Mouse (Mus musculus): Measurements from ENCODE around the gene Rufy4. TPM values are rescaled to one million over a fixed set of nuclear protein-coding genes. Genes with fewer than 3 reads are reported as not detected.
A peak's percentile ranks its signal among the peaks of the same experiment; 100 is the strongest.

Gene Rufy4
- total RNA-seq (2021) = 3.6 and 4.1 TPM in 2 replicates
- long read RNA-seq, experiment 1, partial matches to known transcripts = 0 of 2 reads
- long read RNA-seq, experiment 1, other reads (novel, unspliced or antisense) = 2 of 2 reads
- long read RNA-seq, experiment 2, partial matches to known transcripts = 0 of 1 reads
- long read RNA-seq, experiment 2, other reads (novel, unspliced or antisense) = 1 of 1 reads

GRCm38 (mm10) chr1:74124991-74125552, at the start of gene Rufy4:
TSS of gene Rufy4 (plus strand) at chr1:74125541.
- peak; percentile 86 for DNase-seq

DNA sequence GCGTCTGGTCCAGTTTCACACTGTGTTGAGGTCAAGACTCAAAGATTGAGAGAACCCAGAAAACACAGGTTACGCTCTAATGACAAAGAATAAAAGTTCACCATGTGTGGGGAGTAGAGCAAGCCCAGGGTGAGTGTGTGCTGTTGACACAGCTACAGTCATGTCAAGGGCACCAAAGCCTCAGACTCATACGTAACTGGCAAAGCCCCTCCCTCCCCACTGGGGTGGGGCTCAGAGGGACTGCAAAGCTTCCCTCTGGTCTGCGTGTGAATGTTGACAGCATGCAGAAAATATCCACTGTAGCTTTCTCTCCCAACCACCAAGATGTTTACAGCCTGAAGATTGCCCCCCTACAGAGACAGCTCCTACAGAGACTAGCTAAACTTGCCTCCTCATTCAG, 49.1 kb upstream of the Rufy4 start:
- peak; percentile 63 for DNase-seq

DNA sequence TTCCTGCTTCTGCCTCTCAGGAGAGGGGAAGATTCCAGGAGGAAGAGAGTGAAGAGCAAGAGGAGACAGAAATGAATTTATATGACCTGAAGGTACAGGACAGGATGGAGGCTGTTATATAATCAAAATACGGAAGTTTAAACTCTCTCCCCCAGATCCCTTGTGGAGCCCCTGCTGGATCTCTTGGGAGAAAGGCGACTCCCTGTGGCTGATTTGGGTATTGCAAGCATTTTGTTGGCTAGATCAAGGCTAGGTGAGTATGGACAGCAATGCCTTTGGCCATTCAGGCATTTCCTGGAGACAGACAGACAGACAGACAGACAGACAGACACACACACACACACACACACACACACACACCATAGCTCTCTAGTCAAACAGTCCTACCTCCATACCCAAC, 48.0 kb upstream of the Rufy4 start:
- DNase-seq = peak; percentile 89

GRCm38 (mm10) chr1:74081573-74081989, 43.8 kb upstream of the Rufy4 start:
- DNase-seq = no peak

GRCm38 (mm10) chr1:74082841-74083463, 42.4 kb upstream of the Rufy4 start:
- peak; percentile 80 for DNase-seq

- peak; percentile 52 for DNase-seq
Measured at GRCm38 (mm10) chr1:74084065-74084705, 41.2 kb upstream of the Rufy4 start.

GRCm38 (mm10) chr1:74084752-74085151, 40.6 kb upstream of the Rufy4 start:
- peak; percentile 50 for DNase-seq

GRCm38 (mm10) chr1:74085566-74085965, 39.8 kb upstream of the Rufy4 start:
- no peak for DNase-seq

DNA sequence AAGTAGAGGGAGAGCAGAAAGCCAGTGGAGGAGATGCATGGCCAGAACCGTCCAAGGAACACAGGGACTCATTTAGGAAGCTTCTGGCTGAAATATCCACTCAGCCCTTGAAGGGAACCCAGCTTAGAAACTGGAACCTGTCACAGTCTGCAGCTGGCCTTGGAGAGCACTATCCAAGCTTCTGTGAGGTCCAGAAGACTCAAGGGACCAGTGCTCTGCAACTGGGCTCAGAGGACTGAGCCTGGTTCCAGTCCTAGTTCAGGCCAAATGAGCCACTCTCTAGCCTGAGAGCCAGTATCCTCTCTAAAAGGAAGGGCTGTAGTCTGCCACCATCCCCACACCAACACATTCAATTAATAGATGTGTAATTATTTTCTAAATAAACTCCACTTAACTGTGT, 36.8 kb upstream of the Rufy4 start:
- no peak for DNase-seq

GRCm38 (mm10) chr1:74090329-74090728, 35.0 kb upstream of the Rufy4 start:
- DNase-seq = no peak

DNA sequence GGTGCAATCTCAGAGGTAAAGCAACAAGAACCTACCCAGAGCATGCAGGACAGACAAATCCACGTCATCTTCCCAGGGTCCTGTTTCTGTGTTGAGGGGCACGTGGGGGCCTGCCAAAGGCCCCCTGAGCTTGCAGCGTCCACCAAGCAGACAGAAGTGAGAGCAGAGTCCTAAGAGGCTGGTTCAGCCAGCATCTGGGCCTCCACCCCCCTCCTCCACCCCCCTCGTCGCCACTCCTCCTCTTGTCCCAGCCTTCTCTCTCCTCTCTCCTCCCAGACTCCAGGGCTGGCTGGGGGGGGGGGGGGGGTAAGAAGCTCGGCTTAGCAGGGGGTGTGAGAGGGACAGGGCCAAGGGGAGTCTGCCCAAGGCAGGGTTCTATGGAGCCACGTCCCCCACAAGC, 34.2 kb upstream of the Rufy4 start:
- DNase-seq = no peak

- DNase-seq = no peak
Measured at GRCm38 (mm10) chr1:74091611-74092224, 33.6 kb upstream of the Rufy4 start.

GRCm38 (mm10) chr1:74092242-74092641, 33.1 kb upstream of the Rufy4 start:
- peak; percentile 87 for DNase-seq

DNA sequence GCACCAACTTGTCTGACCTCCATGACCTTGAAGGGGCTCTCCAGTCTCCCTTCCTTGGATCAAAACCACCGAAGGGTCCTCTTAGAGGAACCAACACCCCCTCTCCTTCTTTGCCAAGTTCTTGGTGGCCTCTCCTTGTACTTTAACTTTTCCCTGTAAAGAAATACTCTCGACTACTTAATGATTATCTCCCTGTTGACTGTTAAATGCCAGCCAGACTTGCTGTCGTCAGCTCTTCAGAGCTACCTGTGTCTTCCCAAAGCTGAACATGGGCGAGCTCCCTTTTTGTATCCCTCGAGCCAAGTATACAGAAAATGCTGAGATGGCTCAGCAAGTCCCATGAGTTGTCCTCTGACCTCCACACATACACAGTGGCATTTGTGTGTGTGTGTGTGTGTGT, 31.9 kb upstream of the Rufy4 start:
- no peak for DNase-seq

DNA sequence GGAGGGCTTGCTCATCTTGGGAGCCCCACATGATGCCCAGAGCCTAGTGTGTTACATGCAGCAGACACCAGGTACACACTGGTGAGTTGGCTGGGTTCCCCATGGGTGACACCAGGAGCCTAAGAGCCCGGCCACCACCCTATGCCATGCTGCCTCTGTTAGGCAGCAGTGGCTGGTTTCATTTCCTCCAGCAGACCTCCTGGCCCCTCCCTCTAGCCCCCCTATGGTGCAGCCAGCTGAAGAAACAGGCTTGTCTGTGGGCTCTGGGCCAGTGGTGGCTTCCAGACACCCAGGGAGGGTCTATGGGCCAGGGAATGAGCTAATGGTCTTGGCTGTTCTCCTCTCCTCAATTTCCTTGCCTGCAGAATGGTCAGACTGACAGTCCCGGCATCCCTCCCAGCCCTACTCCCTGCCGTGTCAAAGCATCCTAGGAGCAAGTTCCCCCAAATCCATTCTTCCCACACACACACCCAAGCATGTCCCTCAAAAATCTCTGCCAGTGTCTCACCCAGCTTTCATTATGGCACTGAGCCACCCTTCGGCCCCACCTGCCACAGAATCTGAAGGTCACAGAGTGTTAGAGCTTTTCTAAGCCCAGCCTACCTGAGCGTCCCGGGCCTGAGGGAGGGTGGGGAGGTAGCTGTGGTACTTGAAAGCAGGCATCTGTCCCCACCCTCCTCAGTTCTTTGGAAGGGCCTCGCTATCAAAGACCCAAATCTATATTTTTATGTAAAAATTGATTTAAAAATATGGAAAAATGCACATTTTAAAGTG, 30.7 kb upstream of the Rufy4 start:
- DNase-seq = no peak

- DNase-seq = no peak
Measured at GRCm38 (mm10) chr1:74095296-74095695, 30.0 kb upstream of the Rufy4 start.

DNA sequence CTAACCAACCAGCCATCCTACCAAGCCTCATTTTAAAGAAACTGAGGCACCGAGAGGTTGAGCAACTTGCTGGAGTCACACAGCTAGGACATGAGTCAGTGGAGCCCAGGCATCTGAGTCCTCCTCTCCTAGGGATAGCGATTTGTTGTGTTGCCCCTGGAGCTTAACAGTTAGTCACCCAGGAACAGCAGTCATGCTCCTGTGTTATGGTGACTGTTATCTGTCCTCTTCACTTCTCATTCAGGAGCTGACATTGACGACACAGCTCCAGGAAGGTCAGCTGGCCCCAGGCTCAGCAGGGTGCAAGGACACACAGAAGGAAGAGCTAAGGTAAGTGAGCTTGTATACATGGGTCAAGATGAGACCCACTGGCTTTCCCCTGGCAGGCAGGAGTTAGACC, 29.6 kb upstream of the Rufy4 start:
- peak; percentile 50 for DNase-seq

GRCm38 (mm10) chr1:74098004-74099000, 27.0 kb upstream of the Rufy4 start:
- peak; percentile 76 for DNase-seq

- peak; percentile 57 for DNase-seq
Measured at GRCm38 (mm10) chr1:74099001-74099435, 26.3 kb upstream of the Rufy4 start.

DNA sequence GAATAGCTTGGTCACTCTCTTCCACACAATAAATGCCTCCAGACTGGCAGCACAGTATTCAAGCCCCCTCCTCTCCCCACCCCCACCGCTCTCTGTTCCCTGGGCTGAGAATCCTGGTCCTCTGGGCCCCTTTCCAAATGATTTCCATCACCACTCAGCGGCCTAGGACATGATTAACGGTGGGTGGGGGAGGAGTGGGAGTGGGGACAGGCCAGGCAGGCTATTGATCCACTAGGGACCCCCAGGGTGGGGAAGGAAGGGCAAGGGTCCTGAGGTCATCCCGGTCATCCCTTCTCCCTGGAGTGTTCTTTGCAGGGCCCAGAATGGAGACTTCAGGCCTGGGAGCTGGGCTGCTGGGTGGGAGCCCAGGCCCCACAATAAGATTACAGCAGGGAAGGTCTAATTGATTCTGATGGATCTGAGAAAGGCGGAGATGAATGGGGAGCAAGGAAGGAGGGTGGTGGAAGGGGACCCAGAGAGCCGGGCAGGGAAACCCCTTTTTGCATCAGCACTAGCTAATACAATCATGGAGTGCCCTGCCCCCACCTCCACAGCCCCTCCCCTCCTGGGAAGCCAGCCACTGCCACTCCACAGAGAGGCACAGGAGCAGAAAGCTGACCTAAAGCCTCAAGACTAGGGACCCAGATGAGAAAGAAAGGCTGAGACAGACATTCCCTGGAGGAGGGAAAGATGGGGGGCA, 21.5 kb upstream of the Rufy4 start:
- peak; percentile 60 for DNase-seq
